Mouse (Mus musculus) E14TG2a.4 (cell line): Measurements from ENCODE around the gene Frmpd3.

ENCODE experiments used
- H3K27me3 ChIP-seq: 2 replicates; pipeline ENCODE4 v1.6.1; 2014; ENCODE audit warnings: low read length, control low read depth; ENCODE audit not compliant: insufficient read depth
- H3K36me3 ChIP-seq: 2 replicates; pipeline ENCODE4 v1.6.1; 2014; ENCODE audit warnings: low read length, control low read depth; ENCODE audit not compliant: insufficient read depth
- H3K4me1 ChIP-seq: replicated peaks from 2 replicates; pipeline ENCODE4 v1.6.1; 2014; ENCODE audit warnings: low read depth, low read length, control low read depth
- H3K4me3 ChIP-seq: replicated peaks from 2 replicates; pipeline ENCODE4 v1.5.1; 2014; ENCODE audit warnings: mild to moderate bottlenecking, low read length
- H3K9me3 ChIP-seq: 2 replicates; pipeline ENCODE4 v1.6.1; 2014; ENCODE audit warnings: low read length, control low read depth
- CTCF ChIP-seq: conservative IDR thresholded peaks from 2 replicates; pipeline ENCODE4 v1.5.1; 2014; ENCODE audit warnings: low read length
- NANOG ChIP-seq: IDR thresholded peaks from 2 replicates; pipeline ENCODE4 v1.6.1; 2014; ENCODE audit warnings: borderline replicate concordance, low read length, mixed read lengths
- POU5F1 ChIP-seq: IDR thresholded peaks from 2 replicates; pipeline ENCODE4 v1.6.1; 2014; ENCODE audit warnings: low read length, borderline replicate concordance

The Frmpd3 gene

GRCm38 (mm10) chrX:140431981-140432380 is 89.9 kb downstream of the Frmpd3 start:
- no peaks in the 10 kb centered on the region for H3K36me3 ChIP-seq
- 0 out of 2 replicates have a peak overlapping the region, but pooled peaks have one; percentile 35 for H3K4me3 ChIP-seq
- H3K4me1 ChIP-seq = peaks cover 28% of the 10 kb centered on the region; the same call in 1 of the 2 replicates
- H3K9me3 ChIP-seq = no peaks in the 10 kb centered on the region
- peaks cover 30% of the 10 kb centered on the region for H3K27me3 ChIP-seq
- TF ChIP-seq CTCF (no peak), NANOG (no peak), POU5F1 (no peak)

DNA sequence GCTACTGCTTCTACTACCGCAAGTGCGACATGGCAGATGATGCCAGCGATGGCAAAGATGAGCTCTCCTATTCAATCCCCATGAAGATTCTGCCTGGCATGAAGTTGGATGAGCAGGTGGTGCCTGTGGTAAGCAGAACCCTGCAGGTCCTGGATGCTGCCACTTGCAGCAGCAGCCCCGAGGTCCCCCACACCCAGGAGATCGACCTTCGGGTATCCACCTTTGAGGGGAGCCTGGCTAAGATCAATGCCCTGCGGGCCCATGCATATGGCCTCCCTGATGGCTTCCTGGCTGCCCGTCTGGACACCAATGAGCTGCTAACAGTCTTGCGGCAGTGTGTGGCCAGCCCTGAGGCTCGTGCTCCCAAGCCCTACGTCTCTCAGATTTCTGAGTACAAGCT is 90.7 kb downstream of the Frmpd3 start:
- H3K4me3 ChIP-seq = peak overlapping the region; percentile 51
- no peaks in the 10 kb centered on the region for H3K36me3 ChIP-seq
- no peak for TF ChIP-seq NANOG
- no peak for TF ChIP-seq POU5F1
- no peak for TF ChIP-seq CTCF
- peaks cover 30% of the 10 kb centered on the region for H3K27me3 ChIP-seq
- H3K9me3 ChIP-seq = no peaks in the 10 kb centered on the region
- H3K4me1 ChIP-seq = peaks cover 22% of the 10 kb centered on the region; the same call in 1 of the 2 replicates

- Histone ChIP-seq H3K4me3 (no peak overlapping the region), H3K27me3 (peaks cover 5% of the 10 kb centered on the region; the same call in 1 of the 2 replicates), H3K36me3 (no peaks in the 10 kb centered on the region), H3K4me1 (peaks cover 9% of the 10 kb centered on the region; the same call in 1 of the 2 replicates), H3K9me3 (no peaks in the 10 kb centered on the region)
- TF ChIP-seq CTCF (no peak), POU5F1 (no peak), NANOG (no peak)
Observed at GRCm38 (mm10) chrX:140437906-140438305, 95.8 kb downstream of the Frmpd3 start.

GRCm38 (mm10) chrX:140445551-140445950 is 103.5 kb downstream of the Frmpd3 start:
- Histone ChIP-seq H3K27me3 (no peaks in the 10 kb centered on the region), H3K36me3 (no peaks in the 10 kb centered on the region)

DNA sequence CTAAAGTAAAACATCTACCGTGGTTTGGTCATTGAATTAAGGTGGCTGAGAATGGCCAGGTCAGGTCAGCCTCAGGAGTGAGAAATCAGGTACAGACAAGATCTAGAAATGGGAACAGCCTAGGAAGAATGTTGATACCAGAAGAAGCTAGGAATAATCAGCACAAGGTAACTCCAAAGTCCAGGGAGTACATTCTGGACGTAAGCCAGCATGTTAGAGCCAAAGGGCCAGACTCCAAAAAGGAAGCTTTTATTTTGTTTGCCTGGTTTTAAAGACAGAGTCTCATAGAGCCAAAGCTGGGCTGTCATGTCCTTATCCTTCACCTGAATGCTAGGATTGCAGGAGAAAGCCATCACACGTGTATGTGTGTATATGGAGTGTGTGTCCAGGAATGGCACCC is 108.0 kb downstream of the Frmpd3 start:
- no peaks in the 10 kb centered on the region for H3K9me3 ChIP-seq
- TF ChIP-seq NANOG = no peak
- TF ChIP-seq CTCF = no peak
- no peak for TF ChIP-seq POU5F1
- no peaks in the 10 kb centered on the region for H3K36me3 ChIP-seq
- H3K27me3 ChIP-seq = no peaks in the 10 kb centered on the region
- no peak overlapping the region for H3K4me3 ChIP-seq
- H3K4me1 ChIP-seq = peaks cover 8% of the 10 kb centered on the region

More at GRCm38 (mm10) chrX:140445551-140445950, 103.5 kb downstream of the Frmpd3 start:
- H3K4me3 ChIP-seq = peak overlapping the region; percentile 37; the same call in 1 of the 2 replicates
- no peak for TF ChIP-seq POU5F1
- TF ChIP-seq CTCF = no peak
- no peaks in the 10 kb centered on the region for H3K9me3 ChIP-seq
- H3K4me1 ChIP-seq = no peaks in the 10 kb centered on the region

DNA sequence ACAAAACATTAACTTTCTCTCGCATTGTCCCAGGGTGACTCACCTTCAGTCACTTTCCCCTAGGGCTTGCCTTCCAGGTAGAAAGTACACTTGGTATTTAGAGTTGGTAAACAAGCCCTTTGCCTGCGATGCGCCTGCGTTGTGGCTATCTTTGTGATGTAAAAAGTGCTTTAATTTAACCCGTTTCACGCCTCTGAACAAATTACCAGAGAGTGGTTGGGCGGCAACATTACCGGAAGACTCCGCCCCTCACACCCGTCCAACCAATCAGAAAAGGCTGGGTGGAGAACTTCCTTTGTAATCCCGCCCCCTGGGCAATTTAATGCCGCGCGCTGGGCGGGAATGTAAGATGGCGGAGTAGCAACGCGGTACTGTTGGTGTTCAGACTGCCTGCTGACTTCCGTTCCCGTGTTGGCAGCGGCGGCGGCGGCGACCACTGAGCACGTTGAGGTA is 114.2 kb downstream of the Frmpd3 start, which contains the start of gene Prps1:
Gene Prps1 (plus strand): TSS at position 335 of the 453 bp plus-strand sequence.
- H3K36me3 ChIP-seq = no peaks in the 10 kb centered on the region
- no peaks in the 10 kb centered on the region for H3K27me3 ChIP-seq
- TF ChIP-seq NANOG = no peak
- no peak for TF ChIP-seq POU5F1
- TF ChIP-seq CTCF = no peak
- H3K4me1 ChIP-seq = peaks cover 28% of the 10 kb centered on the region
- H3K9me3 ChIP-seq = no peaks in the 10 kb centered on the region
- peak within 1 kb of the TSS; percentile 86 for H3K4me3 ChIP-seq

GRCm38 (mm10) chrX:140456751-140457491 is 114.9 kb downstream of the Frmpd3 start:
- H3K4me1 ChIP-seq = peaks cover 32% of the 10 kb centered on the region
- H3K9me3 ChIP-seq = no peaks in the 10 kb centered on the region
- H3K4me3 ChIP-seq = peak overlapping the region; percentile 86
- H3K27me3 ChIP-seq = no peaks in the 10 kb centered on the region
- no peaks in the 10 kb centered on the region for H3K36me3 ChIP-seq
- no peak for TF ChIP-seq CTCF
- TF ChIP-seq NANOG = no peak
- no peak for TF ChIP-seq POU5F1

GRCm38 (mm10) chrX:140457502-140457901 is 115.4 kb downstream of the Frmpd3 start:
- no peaks in the 10 kb centered on the region for H3K27me3 ChIP-seq
- peak overlapping the region; percentile 86 for H3K4me3 ChIP-seq
- H3K36me3 ChIP-seq = no peaks in the 10 kb centered on the region
- no peak for TF ChIP-seq CTCF
- TF ChIP-seq POU5F1 = no peak
- no peak for TF ChIP-seq NANOG
- H3K9me3 ChIP-seq = no peaks in the 10 kb centered on the region
- H3K4me1 ChIP-seq = peaks cover 32% of the 10 kb centered on the region

- Histone ChIP-seq H3K36me3 (peaks cover 49% of the 10 kb centered on the region), H3K4me1 (no peaks in the 10 kb centered on the region), H3K27me3 (no peaks in the 10 kb centered on the region), H3K9me3 (no peaks in the 10 kb centered on the region), H3K4me3 (no peak overlapping the region)
- TF ChIP-seq CTCF = no peak
Observed at GRCm38 (mm10) chrX:140478231-140478630, 136.2 kb downstream of the Frmpd3 start.
